Mouse (Mus musculus): ENCODE results near the gene Spock3. TPM values are rescaled to one million over a fixed set of nuclear protein-coding genes. Genes with fewer than 3 reads are reported as not detected.
A peak's percentile ranks its signal among the peaks of the same experiment; 100 is the strongest.

Spock3 gene
- polyA plus RNA-seq, 1 experiment from 2014 or later: 2.1 TPM

DNA sequence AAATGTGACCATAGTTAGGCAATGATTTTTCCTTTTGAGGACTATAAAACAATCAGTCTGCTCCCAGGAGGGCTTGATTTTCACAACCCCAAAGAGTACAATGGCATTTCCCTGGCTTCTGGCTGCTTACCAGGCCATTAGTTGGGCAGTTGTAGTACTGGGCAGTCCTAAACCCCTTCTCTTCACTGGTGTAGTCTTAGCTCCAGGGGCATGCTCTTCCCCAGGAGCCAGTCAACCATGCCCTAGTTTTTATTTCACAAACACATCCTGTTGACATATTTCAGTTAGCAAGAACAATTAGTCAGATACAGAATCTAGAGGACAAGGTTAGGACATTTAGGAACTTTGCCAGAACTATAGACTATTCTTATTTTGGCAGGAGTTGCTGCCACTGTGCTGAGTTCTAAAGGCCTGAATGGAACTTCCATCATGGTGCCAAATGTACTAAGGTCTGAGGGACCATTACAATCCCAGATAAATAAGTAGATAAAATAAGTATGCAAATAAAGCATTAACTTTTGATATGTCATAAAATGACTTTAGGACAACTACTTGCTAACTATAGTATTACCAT lies 308.1 kb downstream of the Spock3 start:
- H3K4me2 ChIP-seq (ENCODE audit: low read length): no peak overlapping the region
- H3K9me3 ChIP-seq (ENCODE audit: control insufficient read depth, low read length): no peaks in the 10 kb centered on the region
- no peak overlapping the region for H3K27ac ChIP-seq (replicated peaks in 1 of 2; ENCODE audit: control insufficient read depth in 1 of 2, insufficient read depth in 1 of 2, low read depth in 2 of 2, low read length in 2 of 2)
- no peak for ATAC-seq (ENCODE audit: insufficient number of reproducible peaks, insufficient read depth, low FRiP score, low read depth)
- no peak overlapping the region for H3K9ac ChIP-seq (ENCODE audit: low read length)
- no peak overlapping the region for H3K4me3 ChIP-seq (ENCODE audit: control insufficient read depth in 1 of 2, insufficient read depth in 1 of 2, low read depth in 1 of 2, low read length in 2 of 2)
- no peaks in the 10 kb centered on the region for H3K36me3 ChIP-seq (ENCODE audit: control insufficient read depth, insufficient read depth, low read length)
- 0 out of 4 replicates have a peak, but pooled peaks cover 0 to 4% of the 10 kb centered on the region in 2 experiments for H3K4me1 ChIP-seq (ENCODE audit: control insufficient read depth in 2 of 2, insufficient read depth in 2 of 2, low read length in 2 of 2)
- H3K27me3 ChIP-seq (ENCODE audit: control insufficient read depth, insufficient read depth, low read length): no peaks in the 10 kb centered on the region

DNA sequence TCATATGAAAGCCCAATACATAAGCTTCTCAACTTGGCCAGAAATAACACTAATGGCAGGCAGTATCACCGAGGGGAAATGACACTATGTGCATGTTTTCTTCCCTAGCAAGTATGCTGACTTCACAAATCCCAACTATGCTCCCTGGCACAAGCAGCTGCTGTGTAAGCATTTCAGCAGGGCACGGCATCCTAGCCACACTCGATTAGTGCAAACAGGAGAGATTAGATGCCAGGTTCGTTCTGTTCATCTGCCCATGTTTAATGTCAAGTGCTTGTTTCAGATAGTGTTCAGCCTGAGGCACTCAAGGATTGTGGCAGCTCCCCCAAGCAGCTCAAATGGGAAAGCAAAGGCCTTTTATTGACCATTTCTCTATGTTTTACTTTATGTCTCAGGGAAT lies 311.7 kb downstream of the Spock3 start:
- ATAC-seq (ENCODE audit: insufficient number of reproducible peaks, insufficient read depth, low FRiP score, low read depth): peak; percentile 56; the same call in 1 of the 2 replicates
- no peak overlapping the region for H3K27ac ChIP-seq (replicated peaks in 1 of 2; ENCODE audit: control insufficient read depth in 1 of 2, insufficient read depth in 1 of 2, low read depth in 2 of 2, low read length in 2 of 2)
- no peaks in the 10 kb centered on the region for H3K36me3 ChIP-seq (ENCODE audit: control insufficient read depth, insufficient read depth, low read length)
- H3K9me3 ChIP-seq (ENCODE audit: control insufficient read depth, low read length): no peaks in the 10 kb centered on the region
- H3K27me3 ChIP-seq (ENCODE audit: control insufficient read depth, insufficient read depth, low read length): no peaks in the 10 kb centered on the region
- 14% methylated on average over 4 of the region's 4 CpGs for WGBS
- H3K4me1 ChIP-seq (ENCODE audit: control insufficient read depth in 2 of 2, insufficient read depth in 2 of 2, low read length in 2 of 2): 0 out of 4 replicates have a peak, but pooled peaks cover 0 to 4% of the 10 kb centered on the region in 2 experiments
- no peak overlapping the region for H3K9ac ChIP-seq (ENCODE audit: low read length)
- no peak overlapping the region for H3K4me3 ChIP-seq (ENCODE audit: control insufficient read depth in 1 of 2, insufficient read depth in 1 of 2, low read depth in 1 of 2, low read length in 2 of 2)
- no peak overlapping the region for H3K4me2 ChIP-seq (ENCODE audit: low read length)

DNA sequence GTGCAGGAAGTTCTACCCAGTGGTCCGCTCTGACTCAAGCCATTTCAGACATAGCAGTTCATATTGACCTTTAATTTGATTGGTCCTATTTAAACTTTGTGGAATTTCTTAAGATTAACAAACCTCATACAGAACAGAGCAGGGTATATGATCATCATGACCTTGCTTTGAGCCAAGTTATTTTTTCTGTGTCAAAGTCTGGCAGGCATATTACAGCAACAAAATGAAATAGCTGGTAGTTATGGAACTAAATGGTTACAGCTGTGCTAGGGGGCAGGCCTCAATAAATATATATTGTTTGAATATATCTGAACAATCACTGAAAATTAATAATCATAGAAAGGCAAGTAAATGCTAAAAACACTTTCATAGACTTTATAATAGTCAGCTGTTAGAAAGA lies 384.6 kb downstream of the Spock3 start:
- 100% methylated on average over 1 of the region's 1 CpGs for WGBS
- H3K4me2 ChIP-seq (ENCODE audit: low read length): no peak overlapping the region
- no peak for ATAC-seq (ENCODE audit: insufficient number of reproducible peaks, insufficient read depth, low FRiP score, low read depth)
- no peaks in the 10 kb centered on the region for H3K27me3 ChIP-seq (ENCODE audit: control insufficient read depth, insufficient read depth, low read length)
- H3K9me3 ChIP-seq (ENCODE audit: control insufficient read depth, low read length): no peaks in the 10 kb centered on the region
- no peak overlapping the region for H3K4me3 ChIP-seq (ENCODE audit: control insufficient read depth in 1 of 2, insufficient read depth in 1 of 2, low read depth in 1 of 2, low read length in 2 of 2)
- H3K36me3 ChIP-seq (ENCODE audit: control insufficient read depth, insufficient read depth, low read length): no peaks in the 10 kb centered on the region
- no peak overlapping the region for H3K9ac ChIP-seq (ENCODE audit: low read length)
- no peak overlapping the region for H3K27ac ChIP-seq (replicated peaks in 1 of 2; ENCODE audit: control insufficient read depth in 1 of 2, insufficient read depth in 1 of 2, low read depth in 2 of 2, low read length in 2 of 2)
- no peaks in the 10 kb centered on the region for H3K4me1 ChIP-seq (ENCODE audit: control insufficient read depth in 2 of 2, insufficient read depth in 2 of 2, low read length in 2 of 2)

DNA sequence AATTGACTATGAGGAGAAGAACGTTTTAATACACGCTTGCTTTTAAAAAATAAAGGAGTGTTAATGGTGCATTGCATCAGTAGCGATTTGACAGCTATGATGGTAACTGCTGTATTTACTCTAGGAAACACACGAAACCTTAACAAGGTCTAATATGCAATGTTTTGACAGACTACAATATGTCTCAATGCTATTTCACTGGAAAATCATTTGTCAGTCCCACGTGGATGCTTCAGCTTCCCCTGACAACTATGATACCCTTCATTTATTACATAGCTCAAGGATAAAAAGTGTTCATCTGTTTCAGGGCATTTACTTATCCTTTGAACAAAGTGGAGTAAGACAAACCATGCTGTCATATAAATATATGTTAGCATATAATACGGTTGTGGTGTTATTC lies 417.8 kb downstream of the Spock3 start:
- Histone ChIP-seq H3K27me3 (ENCODE audit: control insufficient read depth, insufficient read depth, low read length) (no peaks in the 10 kb centered on the region), H3K4me3 (ENCODE audit: control insufficient read depth in 1 of 2, insufficient read depth in 1 of 2, low read depth in 1 of 2, low read length in 2 of 2) (no peak overlapping the region)
- WGBS: 74% methylated on average over 6 of the region's 6 CpGs

DNA sequence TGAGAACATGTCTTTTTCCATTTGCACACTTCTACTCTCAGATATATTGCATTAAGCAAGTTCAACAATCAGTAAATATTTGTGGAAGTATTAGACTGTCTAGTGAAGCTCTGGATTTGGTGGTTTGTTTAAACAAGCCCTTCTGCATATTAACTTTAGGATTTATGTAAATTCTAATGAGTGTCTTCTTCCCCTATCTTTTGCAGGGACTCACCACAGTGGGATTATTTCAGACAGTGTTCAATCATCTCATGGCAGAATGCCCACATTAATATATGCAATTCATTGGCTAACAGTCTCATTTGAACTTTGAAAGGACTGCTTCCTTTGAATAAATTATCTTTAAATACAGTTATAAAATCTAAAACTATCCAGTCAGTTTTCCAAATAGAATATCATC lies 446.9 kb downstream of the Spock3 start:
- no peaks in the 10 kb centered on the region for H3K4me1 ChIP-seq (ENCODE audit: control insufficient read depth in 2 of 2, insufficient read depth in 2 of 2, low read length in 2 of 2)
- H3K36me3 ChIP-seq (ENCODE audit: control insufficient read depth, insufficient read depth, low read length): no peaks in the 10 kb centered on the region
- H3K9ac ChIP-seq (ENCODE audit: low read length): no peak overlapping the region
- H3K27ac ChIP-seq (replicated peaks in 1 of 2; ENCODE audit: control insufficient read depth in 1 of 2, insufficient read depth in 1 of 2, low read depth in 2 of 2, low read length in 2 of 2): no peak overlapping the region
- no peaks in the 10 kb centered on the region for H3K9me3 ChIP-seq (ENCODE audit: control insufficient read depth, low read length)
- no peaks in the 10 kb centered on the region for H3K27me3 ChIP-seq (ENCODE audit: control insufficient read depth, insufficient read depth, low read length)
- no peak overlapping the region for H3K4me3 ChIP-seq (ENCODE audit: control insufficient read depth in 1 of 2, insufficient read depth in 1 of 2, low read depth in 1 of 2, low read length in 2 of 2)
- no peak for ATAC-seq (ENCODE audit: insufficient number of reproducible peaks, insufficient read depth, low FRiP score, low read depth)
- H3K4me2 ChIP-seq (ENCODE audit: low read length): no peak overlapping the region

More for the DNA sequence above, 417.8 kb downstream of the Spock3 start:
- Histone ChIP-seq H3K4me2 (ENCODE audit: low read length) (no peak overlapping the region), H3K36me3 (ENCODE audit: control insufficient read depth, insufficient read depth, low read length) (no peaks in the 10 kb centered on the region), H3K9me3 (ENCODE audit: control insufficient read depth, low read length) (no peaks in the 10 kb centered on the region), H3K27ac (replicated peaks in 1 of 2; ENCODE audit: control insufficient read depth in 1 of 2, insufficient read depth in 1 of 2, low read depth in 2 of 2, low read length in 2 of 2) (no peak overlapping the region), H3K9ac (ENCODE audit: low read length) (no peak overlapping the region), H3K4me1 (ENCODE audit: control insufficient read depth in 2 of 2, insufficient read depth in 2 of 2, low read length in 2 of 2) (no peaks in the 10 kb centered on the region)
- no peak for ATAC-seq (ENCODE audit: insufficient number of reproducible peaks, insufficient read depth, low FRiP score, low read depth)

All from heart, embryonic 14.5 days (tissue).